Mouse (Mus musculus): Measurements from ENCODE around the gene Fgf11. TPM values are rescaled to one million over a fixed set of nuclear protein-coding genes. Genes with fewer than 3 reads are reported as not detected.

Gene Fgf11
- polyA plus RNA-seq, 1 experiment, result 5.6 TPM

DNA sequence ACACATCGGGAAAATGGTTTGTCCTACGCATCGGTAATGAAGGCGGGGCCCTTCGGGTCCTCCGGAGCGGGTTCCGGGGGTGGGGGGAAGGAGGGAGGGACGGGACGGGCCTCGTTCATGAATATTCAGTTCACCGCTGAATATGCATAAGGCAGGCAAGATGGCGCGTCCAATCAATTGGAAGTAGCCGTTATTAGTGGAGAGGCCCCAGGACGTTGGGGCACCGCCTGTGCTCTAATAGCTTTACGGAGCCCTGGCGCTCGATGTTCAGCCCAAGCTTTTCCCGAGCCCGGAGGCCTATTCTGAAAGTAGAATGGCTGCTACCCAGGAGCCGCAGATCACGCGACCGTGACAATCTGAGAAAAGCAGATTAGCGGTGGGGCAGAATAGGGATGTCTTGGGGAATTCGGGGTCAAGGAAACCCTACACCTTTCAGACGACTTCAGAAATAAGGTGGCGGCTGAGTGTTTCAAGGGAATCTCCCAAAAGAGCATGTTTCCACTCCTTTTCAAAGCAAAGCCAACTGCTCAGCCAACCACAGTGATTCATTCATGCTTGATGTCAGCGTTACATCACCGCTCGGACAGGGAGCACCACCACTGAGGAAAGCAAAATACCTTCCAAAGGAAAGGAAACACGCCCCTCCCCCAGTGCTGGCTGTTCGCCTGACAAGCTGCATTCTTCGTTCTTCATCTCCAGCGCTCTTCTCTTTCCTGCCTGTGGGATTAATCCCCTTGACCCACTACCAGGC lies 42.5 kb downstream of the Fgf11 start:
- Histone ChIP-seq H3K27ac (replicated peaks; ENCODE audit: low read depth, low read length) (peak overlapping the region; percentile 99), H3K4me1 (ENCODE audit: control insufficient read depth, insufficient read depth, insufficient read length, low read length) (0 out of 2 replicates have a peak, but pooled peaks cover 3% of the 10 kb centered on the region), H3K4me3 (ENCODE audit: insufficient read depth, low read depth, low read length) (peak overlapping the region; percentile 70)

GRCm38 (mm10) chr11:69758478-69758970 lies 43.1 kb downstream of the Fgf11 start, which contains the start of gene Polr2a:
Gene Polr2a (minus strand): TSS chr11:69758637.
- peak within 1 kb of the TSS; percentile 99 for H3K27ac ChIP-seq (replicated peaks; ENCODE audit: low read depth, low read length)
- peak within 1 kb of the TSS; percentile 70 for H3K4me3 ChIP-seq (ENCODE audit: insufficient read depth, low read depth, low read length)
- 0 out of 2 replicates have a peak, but pooled peaks cover 3% of the 10 kb centered on the region for H3K4me1 ChIP-seq (ENCODE audit: control insufficient read depth, insufficient read depth, insufficient read length, low read length)

DNA sequence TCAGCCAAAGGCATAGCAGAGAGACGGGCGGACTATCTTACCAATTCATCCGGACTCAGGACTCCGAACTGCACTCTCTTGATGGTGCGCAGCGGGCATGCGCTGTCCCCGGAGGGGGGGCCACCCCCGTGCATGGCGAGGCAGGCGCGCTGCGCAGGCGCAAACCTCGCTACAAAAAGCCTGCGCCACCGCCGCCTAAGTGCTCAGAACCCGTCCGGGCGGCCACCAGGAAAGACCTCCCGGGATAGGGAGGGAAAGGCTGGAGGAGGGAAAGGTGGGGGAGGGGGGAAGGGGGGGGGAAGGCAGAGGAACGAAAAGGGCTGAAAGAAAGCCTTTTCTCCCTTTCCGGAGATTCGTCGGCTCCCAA lies 43.6 kb downstream of the Fgf11 start:
- Histone ChIP-seq H3K4me3 (ENCODE audit: insufficient read depth, low read depth, low read length) (peak overlapping the region; percentile 70), H3K27ac (replicated peaks; ENCODE audit: low read depth, low read length) (peak overlapping the region; percentile 86), H3K4me1 (ENCODE audit: control insufficient read depth, insufficient read depth, insufficient read length, low read length) (0 out of 2 replicates have a peak, but pooled peaks cover 3% of the 10 kb centered on the region)

DNA sequence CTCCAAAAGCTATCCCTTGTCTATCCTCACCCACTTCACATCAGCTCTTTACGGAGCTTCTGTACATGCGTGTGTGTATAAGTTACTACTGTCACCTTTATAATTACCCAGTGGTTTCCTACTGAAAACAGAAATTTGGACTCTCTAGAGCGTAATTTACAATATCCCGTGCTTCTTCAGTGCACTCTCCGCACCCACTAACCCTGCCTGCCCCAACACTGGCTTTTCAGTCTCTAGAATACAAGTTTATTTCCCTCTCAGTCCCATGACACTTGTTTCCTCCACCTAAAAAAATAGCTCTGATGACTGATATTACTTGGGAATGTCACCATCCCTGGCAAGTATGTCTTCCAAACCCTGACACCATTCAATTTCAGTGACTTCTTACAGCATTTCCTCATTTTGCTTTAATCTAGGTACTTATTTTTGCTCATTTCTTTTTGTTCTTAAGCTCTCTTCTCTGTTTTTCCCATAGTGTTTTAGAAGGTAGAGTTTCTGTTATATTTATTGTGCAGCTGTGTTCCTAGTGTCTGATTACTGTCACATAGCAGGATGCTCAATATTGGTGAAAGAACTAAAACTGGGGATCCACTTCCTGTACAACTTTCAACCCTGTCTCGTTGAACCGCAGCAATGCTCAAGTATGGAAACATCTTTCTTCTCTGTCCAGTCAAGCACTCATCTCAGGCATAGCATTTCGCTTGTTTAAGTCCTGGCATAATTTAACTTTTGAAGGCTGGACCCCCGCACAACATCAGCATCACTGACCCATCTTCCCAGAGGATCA lies 44.2 kb downstream of the Fgf11 start:
- Histone ChIP-seq H3K27ac (replicated peaks; ENCODE audit: low read depth, low read length) (0 out of 2 replicates have a peak overlapping the region, but pooled peaks have one; percentile 44), H3K4me3 (ENCODE audit: insufficient read depth, low read depth, low read length) (peak overlapping the region; percentile 70), H3K4me1 (ENCODE audit: control insufficient read depth, insufficient read depth, insufficient read length, low read length) (0 out of 2 replicates have a peak, but pooled peaks cover 3% of the 10 kb centered on the region)

- Histone ChIP-seq H3K27ac (replicated peaks; ENCODE audit: low read depth, low read length) (no peak overlapping the region), H3K4me3 (ENCODE audit: insufficient read depth, low read depth, low read length) (no peak overlapping the region), H3K4me1 (ENCODE audit: control insufficient read depth, insufficient read depth, insufficient read length, low read length) (0 out of 2 replicates have a peak, but pooled peaks cover 3% of the 10 kb centered on the region)
These were observed 47.0 kb downstream of the Fgf11 start for GRCm38 (mm10) chr11:69754701-69755100.

- Histone ChIP-seq H3K27ac (replicated peaks; ENCODE audit: low read depth, low read length) (no peak overlapping the region), H3K4me3 (ENCODE audit: insufficient read depth, low read depth, low read length) (no peak overlapping the region), H3K4me1 (ENCODE audit: control insufficient read depth, insufficient read depth, insufficient read length, low read length) (0 out of 2 replicates have a peak, but pooled peaks cover 3% of the 10 kb centered on the region)
These were observed 47.4 kb downstream of the Fgf11 start for GRCm38 (mm10) chr11:69754233-69754632.

DNA sequence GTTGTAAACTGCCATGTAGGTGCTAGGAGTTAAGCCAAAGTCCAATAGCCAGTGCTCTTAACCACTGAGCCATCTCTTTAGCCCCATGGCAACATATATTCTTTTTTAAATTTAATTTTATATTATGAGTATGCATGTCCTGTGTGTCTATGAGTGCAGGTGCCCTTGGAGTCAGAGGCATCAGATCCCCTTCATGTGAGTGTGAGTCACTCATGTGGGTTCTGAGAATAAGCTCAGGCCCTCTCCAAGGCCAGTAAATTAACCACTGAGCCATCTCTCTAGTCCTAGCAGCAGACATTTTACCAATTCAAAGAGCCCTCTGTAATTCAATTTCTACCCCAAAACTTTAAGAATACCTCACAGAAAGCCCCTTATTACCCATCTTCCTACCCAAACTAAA lies 49.0 kb downstream of the Fgf11 start:
- Histone ChIP-seq H3K4me3 (ENCODE audit: insufficient read depth, low read depth, low read length) (no peak overlapping the region), H3K4me1 (ENCODE audit: control insufficient read depth, insufficient read depth, insufficient read length, low read length) (0 out of 2 replicates have a peak, but pooled peaks cover 3% of the 10 kb centered on the region), H3K27ac (replicated peaks; ENCODE audit: low read depth, low read length) (no peak overlapping the region)

GRCm38 (mm10) chr11:69751635-69752034 lies 50.0 kb downstream of the Fgf11 start:
- H3K27ac ChIP-seq (replicated peaks; ENCODE audit: low read depth, low read length), result no peak overlapping the region

More at GRCm38 (mm10) chr11:69751635-69752034, 50.0 kb downstream of the Fgf11 start:
- H3K4me3 ChIP-seq (ENCODE audit: insufficient read depth, low read depth, low read length), result no peak overlapping the region
- 0 out of 2 replicates have a peak, but pooled peaks cover 3% of the 10 kb centered on the region for H3K4me1 ChIP-seq (ENCODE audit: control insufficient read depth, insufficient read depth, insufficient read length, low read length)

Other genes starting within 250 kb of the Fgf11 start
- gene Efnb3, start 241.7 kb downstream of the Fgf11 start, polyA plus RNA-seq (2012; ENCODE audit: insufficient read depth, insufficient read length, missing spikeins), result not detected in 2 replicates
- 10.7 and 10.9 TPM in 2 replicates for gene Wrap53, start 221.6 kb downstream of the Fgf11 start, polyA plus RNA-seq (2012; ENCODE audit: insufficient read depth, insufficient read length, missing spikeins)
- 13.6 and 18.3 TPM in 2 replicates for gene Trp53, start 221.5 kb downstream of the Fgf11 start, polyA plus RNA-seq (2012; ENCODE audit: insufficient read depth, insufficient read length, missing spikeins)
- gene Atp1b2, start 195.9 kb downstream of the Fgf11 start, polyA plus RNA-seq (2012; ENCODE audit: insufficient read depth, insufficient read length, missing spikeins), result 6.7 and 8.3 TPM in 2 replicates
- not detected in 2 replicates for gene Shbg, start 184.0 kb downstream of the Fgf11 start, polyA plus RNA-seq (2012; ENCODE audit: insufficient read depth, insufficient read length, missing spikeins)
- gene Sat2, start 179.8 kb downstream of the Fgf11 start, polyA plus RNA-seq (2012; ENCODE audit: insufficient read depth, insufficient read length, missing spikeins), result 8.6 and 10.9 TPM in 2 replicates
- gene Fxr2, start 168.9 kb downstream of the Fgf11 start, polyA plus RNA-seq (2012; ENCODE audit: insufficient read depth, insufficient read length, missing spikeins), result 27.8 and 29.5 TPM in 2 replicates
- gene Sox15, start 146.5 kb downstream of the Fgf11 start, polyA plus RNA-seq (2012; ENCODE audit: insufficient read depth, insufficient read length, missing spikeins), result not detected in 2 replicates
- 73.8 and 102 TPM in 2 replicates for gene Mpdu1, start 139.2 kb downstream of the Fgf11 start, polyA plus RNA-seq (2012; ENCODE audit: insufficient read depth, insufficient read length, missing spikeins)
- gene Cd68, start 135.7 kb downstream of the Fgf11 start, polyA plus RNA-seq (2012; ENCODE audit: insufficient read depth, insufficient read length, missing spikeins), result 10.3 and 12.1 TPM in 2 replicates
- 268 and 317 TPM in 2 replicates for gene Eif4a1, start 129.4 kb downstream of the Fgf11 start, polyA plus RNA-seq (2012; ENCODE audit: insufficient read depth, insufficient read length, missing spikeins)
- gene Senp3, start 119.8 kb downstream of the Fgf11 start, polyA plus RNA-seq (2012; ENCODE audit: insufficient read depth, insufficient read length, missing spikeins), result 49.9 and 65.3 TPM in 2 replicates
- gene Tnfsf13, start 116.1 kb downstream of the Fgf11 start, polyA plus RNA-seq (2012; ENCODE audit: insufficient read depth, insufficient read length, missing spikeins), result 4.1 and 4.9 TPM in 2 replicates
- gene Tnfsf12, start 106.0 kb downstream of the Fgf11 start, polyA plus RNA-seq (2012; ENCODE audit: insufficient read depth, insufficient read length, missing spikeins), result 12.7 and 13.7 TPM in 2 replicates
- gene Tnfsfm13, start 105.8 kb downstream of the Fgf11 start, polyA plus RNA-seq (2012; ENCODE audit: insufficient read depth, insufficient read length, missing spikeins), result 0.99 and 2.8 TPM in 2 replicates
- gene Polr2a, start 43.2 kb downstream of the Fgf11 start, polyA plus RNA-seq (2012; ENCODE audit: insufficient read depth, insufficient read length, missing spikeins), result 10.4 and 16.5 TPM in 2 replicates
- gene Slc35g3, start 39.9 kb downstream of the Fgf11 start, polyA plus RNA-seq (2012; ENCODE audit: insufficient read depth, insufficient read length, missing spikeins), result not detected in 2 replicates
- gene Zbtb4, start 35.9 kb downstream of the Fgf11 start, polyA plus RNA-seq (2012; ENCODE audit: insufficient read depth, insufficient read length, missing spikeins), result 17.2 and 23.6 TPM in 2 replicates
- 1.7 and 2.4 TPM in 2 replicates for gene Chrnb1, start 5.9 kb downstream of the Fgf11 start, polyA plus RNA-seq (2012; ENCODE audit: insufficient read depth, insufficient read length, missing spikeins)
- gene Tmem102, start 3.8 kb upstream of the Fgf11 start, polyA plus RNA-seq (2012; ENCODE audit: insufficient read depth, insufficient read length, missing spikeins), result 1.2 TPM in 1 of 2 replicates, not detected in the other
- gene Gm39566, start 13.4 kb upstream of the Fgf11 start, polyA plus RNA-seq (2012; ENCODE audit: insufficient read depth, insufficient read length, missing spikeins), result not detected in 2 replicates
- not detected in 2 replicates for gene Spem2, start 16.6 kb upstream of the Fgf11 start, polyA plus RNA-seq (2012; ENCODE audit: insufficient read depth, insufficient read length, missing spikeins)
- not detected in 2 replicates for gene Spem1, start 20.3 kb upstream of the Fgf11 start, polyA plus RNA-seq (2012; ENCODE audit: insufficient read depth, insufficient read length, missing spikeins)
- 1.8 and 2.7 TPM in 2 replicates for gene Nlgn2, start 35.9 kb upstream of the Fgf11 start, polyA plus RNA-seq (2012; ENCODE audit: insufficient read depth, insufficient read length, missing spikeins)
- gene Tmem256, start 36.7 kb upstream of the Fgf11 start, polyA plus RNA-seq (2012; ENCODE audit: insufficient read depth, insufficient read length, missing spikeins), result 206 and 248 TPM in 2 replicates
- gene Plscr3, start 44.5 kb upstream of the Fgf11 start, polyA plus RNA-seq (2012; ENCODE audit: insufficient read depth, insufficient read length, missing spikeins), result 18.7 TPM in 2 replicates
- gene Tnk1, start 56.9 kb upstream of the Fgf11 start, polyA plus RNA-seq (2012; ENCODE audit: insufficient read depth, insufficient read length, missing spikeins), result not detected in 2 replicates
- gene Tmem95, start 76.2 kb upstream of the Fgf11 start, polyA plus RNA-seq (2012; ENCODE audit: insufficient read depth, insufficient read length, missing spikeins), result not detected in 2 replicates
- 2.5 and 3.3 TPM in 2 replicates for gene Kctd11, start 79.5 kb upstream of the Fgf11 start, polyA plus RNA-seq (2012; ENCODE audit: insufficient read depth, insufficient read length, missing spikeins)
- not detected in 2 replicates for gene Acap1, start 93.7 kb upstream of the Fgf11 start, polyA plus RNA-seq (2012; ENCODE audit: insufficient read depth, insufficient read length, missing spikeins)
- gene 2810408A11Rik, start 99.1 kb upstream of the Fgf11 start, polyA plus RNA-seq (2012; ENCODE audit: insufficient read depth, insufficient read length, missing spikeins), result 3.2 TPM in 1 of 2 replicates, not detected in the other
- 16.9 and 18.4 TPM in 2 replicates for gene Neurl4, start 99.2 kb upstream of the Fgf11 start, polyA plus RNA-seq (2012; ENCODE audit: insufficient read depth, insufficient read length, missing spikeins)
- 23.6 and 24.3 TPM in 2 replicates for gene Gps2, start 112.0 kb upstream of the Fgf11 start, polyA plus RNA-seq (2012; ENCODE audit: insufficient read depth, insufficient read length, missing spikeins)
- gene Eif5a, start 120.1 kb upstream of the Fgf11 start, polyA plus RNA-seq (2012; ENCODE audit: insufficient read depth, insufficient read length, missing spikeins), result 424 and 439 TPM in 2 replicates
- gene Ybx2, start 133.9 kb upstream of the Fgf11 start, polyA plus RNA-seq (2012; ENCODE audit: insufficient read depth, insufficient read length, missing spikeins), result 37.9 and 76.4 TPM in 2 replicates
- 466 and 489 TPM in 2 replicates for gene Slc2a4, start 146.3 kb upstream of the Fgf11 start, polyA plus RNA-seq (2012; ENCODE audit: insufficient read depth, insufficient read length, missing spikeins)
- not detected in 2 replicates for gene Cldn7, start 162.9 kb upstream of the Fgf11 start, polyA plus RNA-seq (2012; ENCODE audit: insufficient read depth, insufficient read length, missing spikeins)
- 82.4 and 122 TPM in 2 replicates for gene Ctdnep1, start 179.3 kb upstream of the Fgf11 start, polyA plus RNA-seq (2012; ENCODE audit: insufficient read depth, insufficient read length, missing spikeins)
- gene Elp5, start 180.7 kb upstream of the Fgf11 start, polyA plus RNA-seq (2012; ENCODE audit: insufficient read depth, insufficient read length, missing spikeins), result 66.7 and 78.0 TPM in 2 replicates
- 576 and 663 TPM in 2 replicates for gene Gabarap, start 189.3 kb upstream of the Fgf11 start, polyA plus RNA-seq (2012; ENCODE audit: insufficient read depth, insufficient read length, missing spikeins)
- 24.2 and 26.4 TPM in 2 replicates for gene Phf23, start 193.9 kb upstream of the Fgf11 start, polyA plus RNA-seq (2012; ENCODE audit: insufficient read depth, insufficient read length, missing spikeins)
- 2.6 and 4.9 TPM in 2 replicates for gene Dvl2, start 198.7 kb upstream of the Fgf11 start, polyA plus RNA-seq (2012; ENCODE audit: insufficient read depth, insufficient read length, missing spikeins)
- 1,981 and 2,287 TPM in 2 replicates for gene Acadvl, start 213.6 kb upstream of the Fgf11 start, polyA plus RNA-seq (2012; ENCODE audit: insufficient read depth, insufficient read length, missing spikeins)
- gene Dlg4, start 215.1 kb upstream of the Fgf11 start, polyA plus RNA-seq (2012; ENCODE audit: insufficient read depth, insufficient read length, missing spikeins), result 2.4 and 2.7 TPM in 2 replicates

All from brown adipose tissue, adult 24 weeks (tissue).